Mouse (Mus musculus) heart, adult 9 months (tissue): ENCODE data around the gene Ptprd.

Experiments used
- DNase-seq, 2 experiments: peaks; one replicate each; pipeline ENCODE4 v3.0.0; 2022; ENCODE audit warnings: low spot score in 2 of 2

Gene Ptprd

DNA sequence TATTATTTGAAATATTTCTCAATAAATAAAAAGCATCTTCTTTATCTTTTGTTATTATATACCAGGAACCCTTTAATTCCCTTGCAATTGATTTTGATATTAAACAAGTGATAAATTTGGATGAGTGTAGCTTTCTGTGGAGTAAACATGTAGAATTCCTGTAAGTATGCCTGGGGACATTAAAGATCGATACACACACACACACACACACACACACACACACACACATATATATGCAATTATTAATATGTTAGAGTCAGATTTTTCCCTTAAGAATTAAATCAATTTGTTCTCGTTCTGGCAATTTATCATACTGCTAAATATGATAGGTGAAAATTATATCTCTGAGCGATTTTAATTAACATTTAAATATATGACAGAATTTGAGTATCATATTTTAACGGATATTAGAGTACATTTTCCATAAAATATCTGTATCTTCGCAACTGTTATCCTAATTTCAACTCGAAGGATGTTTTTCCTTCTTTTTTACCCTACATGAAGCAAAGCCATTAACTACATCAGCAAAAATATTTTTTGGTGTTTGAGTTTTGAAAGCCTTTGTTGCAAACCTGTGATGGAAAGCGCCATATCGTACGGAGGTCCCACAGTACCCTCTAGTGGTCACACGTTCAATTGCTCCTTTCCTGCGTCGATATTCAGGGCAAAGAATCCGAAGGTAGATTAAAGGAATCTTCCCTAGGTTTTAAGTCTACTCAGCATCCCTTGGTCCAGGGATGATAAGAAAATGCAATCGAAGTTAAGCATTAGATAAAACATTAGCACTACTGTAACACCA is 653.2 kb downstream of the Ptprd start:
- no peak for DNase-seq

DNA sequence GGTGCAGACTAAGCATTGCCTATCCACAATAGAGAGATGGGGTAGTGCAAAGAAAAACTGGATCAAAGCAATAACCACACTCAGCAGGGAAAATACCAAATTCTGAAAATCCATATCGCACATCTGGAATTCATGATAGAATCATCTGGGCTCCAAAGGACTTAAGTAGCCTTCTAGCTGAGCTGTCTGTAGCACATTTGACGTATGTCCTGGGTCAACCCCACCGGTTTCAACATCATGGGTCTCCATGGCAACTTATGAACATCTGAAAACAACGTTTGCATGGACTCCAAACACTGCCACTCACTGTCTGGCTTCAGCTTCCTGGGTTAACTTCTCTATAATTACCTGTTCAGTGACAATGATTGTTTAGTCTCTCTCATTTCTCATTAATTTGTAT is 655.9 kb downstream of the Ptprd start:
- no peak for DNase-seq

DNA sequence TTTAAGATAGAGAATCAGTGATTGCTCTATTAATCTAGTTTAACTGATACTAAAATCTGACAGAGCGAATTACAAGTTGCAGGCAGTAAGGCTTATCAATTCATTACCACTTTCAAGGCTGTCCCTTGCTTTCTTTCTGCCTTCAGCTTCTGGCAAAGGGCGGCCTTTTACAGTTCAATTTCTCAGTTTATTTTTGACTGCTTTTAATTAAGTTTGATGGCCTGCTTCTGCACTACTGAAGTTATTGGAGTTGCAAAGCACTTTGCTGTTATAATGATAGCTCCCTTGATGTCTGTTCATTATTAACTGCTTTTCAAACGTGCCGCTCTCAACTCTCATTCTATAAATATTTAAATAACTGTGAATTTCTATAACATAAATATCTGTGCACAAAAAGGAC is 673.9 kb downstream of the Ptprd start:
- no peak for DNase-seq

- no peak for DNase-seq
These were observed 674.4 kb downstream of the Ptprd start for GRCm38 (mm10) chr4:77537336-77537735.

- no peak for DNase-seq
These were observed 676.2 kb downstream of the Ptprd start for GRCm38 (mm10) chr4:77535601-77536000.

DNA sequence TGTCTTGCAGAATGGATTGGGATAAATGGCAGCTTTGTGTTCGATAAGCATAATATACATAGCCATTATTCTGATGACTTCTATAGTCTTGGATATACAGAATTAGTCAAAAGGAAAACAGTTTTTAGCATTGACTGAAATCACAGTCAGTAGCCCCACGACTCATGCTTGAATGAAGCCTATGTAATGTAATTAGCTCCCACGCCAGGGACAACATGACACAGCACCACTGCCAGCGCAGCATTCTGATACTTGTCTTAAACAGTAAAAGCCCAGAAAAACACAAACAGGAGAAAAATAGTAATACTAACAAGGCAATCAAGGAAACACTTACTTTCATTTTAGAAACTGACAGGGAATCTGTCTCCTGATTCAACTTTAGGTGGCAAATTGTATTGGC is 677.2 kb downstream of the Ptprd start:
- no peak for DNase-seq

- DNase-seq, result no peak
These were observed 692.6 kb downstream of the Ptprd start for GRCm38 (mm10) chr4:77519166-77519565.

DNA sequence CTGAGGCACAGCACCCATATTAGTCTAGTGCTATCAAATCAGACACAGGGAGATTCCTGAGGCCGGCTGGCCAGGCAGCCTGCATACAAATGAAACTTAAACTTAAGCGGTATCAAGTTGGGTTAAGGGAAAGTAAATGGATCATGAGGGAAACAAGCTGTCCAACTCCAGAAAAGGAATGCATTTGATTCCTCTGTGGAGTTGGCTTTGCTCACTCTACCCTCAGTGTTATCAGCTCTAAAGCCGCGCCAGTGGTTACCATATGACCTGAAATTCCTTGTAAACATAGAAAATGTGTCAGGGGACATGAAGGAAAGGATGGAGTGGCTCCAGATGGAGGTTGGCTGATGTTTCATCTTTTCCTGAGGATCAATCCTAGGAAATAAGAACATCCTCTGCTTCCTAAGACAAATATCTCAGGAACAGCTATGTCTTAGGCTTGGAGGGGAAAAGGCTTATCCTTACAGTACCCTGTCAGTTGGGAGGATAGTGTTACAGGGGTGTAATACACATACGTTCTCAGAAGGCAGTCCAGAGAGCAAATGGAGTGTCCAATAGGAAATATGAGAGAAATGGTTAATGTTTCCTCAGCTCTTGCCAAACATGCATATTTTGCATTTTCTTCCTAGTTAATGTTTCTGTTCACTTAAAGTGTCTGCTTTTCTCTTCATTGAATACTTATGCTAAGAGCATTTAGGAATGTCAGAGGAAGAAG is 697.7 kb downstream of the Ptprd start:
- no peak for DNase-seq

DNA sequence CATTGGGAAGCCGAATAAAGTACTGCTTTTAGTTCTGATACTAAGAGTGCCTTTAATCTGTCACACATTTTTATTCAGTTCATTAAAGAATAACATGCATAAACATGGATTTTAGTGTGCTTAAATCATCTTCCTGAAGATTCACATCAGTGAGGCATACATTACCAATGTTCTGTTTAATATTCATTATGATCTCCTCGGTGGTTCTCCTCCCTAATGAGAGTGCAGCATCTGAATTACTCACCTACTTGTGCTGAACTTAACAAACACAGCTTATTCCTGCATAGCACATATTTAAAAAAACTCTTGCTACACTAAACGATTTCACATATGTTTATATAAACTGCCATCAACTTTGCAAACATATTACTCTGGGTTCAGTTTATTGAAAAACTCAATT is 698.7 kb downstream of the Ptprd start:
- no peak for DNase-seq

- no peak for DNase-seq
These were observed 757.7 kb downstream of the Ptprd start for GRCm38 (mm10) chr4:77454049-77454448.

GRCm38 (mm10) chr4:77399146-77399545 is 812.6 kb downstream of the Ptprd start:
- no peak for DNase-seq

GRCm38 (mm10) chr4:77361728-77362127 is 850.0 kb downstream of the Ptprd start:
- no peak for DNase-seq

GRCm38 (mm10) chr4:77327198-77327597 is 884.6 kb downstream of the Ptprd start:
- DNase-seq, result no peak

GRCm38 (mm10) chr4:77317060-77317680 is 894.6 kb downstream of the Ptprd start:
- DNase-seq, result no peak

GRCm38 (mm10) chr4:77316644-77317043 is 895.1 kb downstream of the Ptprd start:
- DNase-seq, result no peak

DNA sequence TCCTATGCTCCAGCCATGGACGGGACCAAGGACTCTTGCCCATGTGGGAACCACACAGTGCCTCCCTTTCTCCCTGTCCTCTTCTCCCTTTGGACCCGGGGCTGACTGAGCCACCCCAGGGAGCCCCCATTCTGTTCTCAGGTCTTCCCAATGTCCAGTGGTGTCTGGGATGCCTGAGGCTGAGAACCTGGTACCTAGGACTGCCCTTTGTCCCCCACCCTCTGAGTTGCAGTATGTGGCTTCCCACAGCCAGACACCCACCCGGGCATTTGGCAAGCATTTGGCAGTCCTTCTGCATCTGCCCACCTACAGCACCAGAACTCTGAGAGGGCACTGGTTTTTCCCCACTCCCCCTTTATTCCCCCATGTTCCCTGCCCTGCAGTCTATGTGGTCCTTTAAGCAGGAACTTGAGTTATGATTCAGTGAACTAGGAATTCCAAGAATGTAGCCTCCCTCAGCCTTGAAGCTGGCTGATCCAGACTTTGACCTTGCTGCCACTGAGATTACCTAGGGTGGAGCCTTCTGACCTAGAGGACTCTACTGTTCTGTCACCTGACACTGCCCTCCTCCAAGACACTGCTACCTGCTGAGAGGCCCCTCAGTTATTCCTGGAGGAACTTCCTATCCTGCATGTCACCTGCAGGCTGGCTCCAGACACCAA is 901.5 kb downstream of the Ptprd start:
- no peak for DNase-seq

GRCm38 (mm10) chr4:77283423-77283822 is 928.3 kb downstream of the Ptprd start:
- no peak for DNase-seq

- DNase-seq, result no peak
These were observed 933.8 kb downstream of the Ptprd start for GRCm38 (mm10) chr4:77277913-77278312.

- no peak for DNase-seq
These were observed 951.8 kb downstream of the Ptprd start for GRCm38 (mm10) chr4:77259972-77260290.

GRCm38 (mm10) chr4:77259250-77259971 is 952.4 kb downstream of the Ptprd start:
- DNase-seq, result no peak

- no peak for DNase-seq
These were observed 960.6 kb downstream of the Ptprd start for GRCm38 (mm10) chr4:77251188-77251587.

GRCm38 (mm10) chr4:77249801-77250200 is 962.0 kb downstream of the Ptprd start:
- no peak for DNase-seq
